14 mouse cellular contexts compared by ENCODE assay signal in the genomic region with DNA sequence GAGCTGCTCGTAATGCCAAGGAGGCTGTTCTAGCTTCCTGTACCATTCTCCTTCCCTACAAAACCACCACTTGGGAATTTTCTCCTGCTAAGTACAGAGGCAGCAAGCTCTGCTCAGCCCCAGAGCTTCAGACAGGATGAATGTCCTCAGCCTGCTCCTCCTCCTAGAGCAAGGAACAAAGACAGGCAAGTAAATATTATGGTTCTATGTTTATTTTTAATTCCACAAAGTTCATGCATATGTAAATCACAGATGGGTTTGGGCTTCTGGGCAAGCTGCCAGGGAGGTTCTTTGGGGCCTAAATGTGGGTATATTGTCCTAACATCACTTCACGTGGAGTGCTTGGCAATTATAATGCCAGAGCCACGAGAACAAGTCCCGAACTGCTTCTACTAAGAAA.
DNase-seq lines count a peak whose midpoint lies in the region; ATAC-seq and TF ChIP-seq lines count a peak whose summit lies in the region.
"Had no signal": no experiment of that assay in that cellular context is flagged by ENCODE, and none has a peak within 500 bp of the region (broad histone marks: within the 10 kb centered on the region; RNA-seq: fewer than 3 reads in every experiment).

No protein-coding gene starts in this region.

- no peak for TF ChIP-seq POLR2A in kidney, adult 2 months (IDR thresholded peaks at IDR 0.05; ENCODE audit: low read depth, low read length)

- H3K4me1 ChIP-seq in forebrain, embryonic 13.5 days, result peaks cover 10% of the 10 kb centered on the region
- no peaks in the 10 kb centered on the region for H3K4me1 ChIP-seq in forebrain, embryonic 12.5 days
- H3K4me1 ChIP-seq in kidney, adult 2 months (ENCODE audit: control insufficient read depth, insufficient read depth, low read length), result no peaks in the 10 kb centered on the region
- H3K4me1 ChIP-seq in midbrain, embryonic 13.5 days (replicated peaks), result 0 out of 2 replicates have a peak, but pooled peaks cover 4% of the 10 kb centered on the region
- H3K4me1 ChIP-seq in midbrain, embryonic 15.5 days, result no peaks in the 10 kb centered on the region
- H3K4me1 ChIP-seq in lung, postnatal 0 days (ENCODE audit: insufficient read depth, low read depth, low read length), result no peaks in the 10 kb centered on the region

- no peak overlapping the region for H3K4me3 ChIP-seq in forebrain, embryonic 13.5 days
- H3K4me3 ChIP-seq in forebrain, embryonic 12.5 days (replicated peaks), result no peak overlapping the region
- H3K4me3 ChIP-seq in kidney, adult 2 months (ENCODE audit: insufficient read depth, low read depth, low read length), result no peak overlapping the region
- no peak overlapping the region for H3K4me3 ChIP-seq in midbrain, embryonic 13.5 days (replicated peaks)
- H3K4me3 ChIP-seq in midbrain, embryonic 15.5 days, result no peak overlapping the region
- no peak overlapping the region for H3K4me3 ChIP-seq in lung, postnatal 0 days (ENCODE audit: low read depth, low read length)
- H3K4me3 ChIP-seq: hindbrain, embryonic 15.5 days had no signal

- no peak overlapping the region for H3K27ac ChIP-seq in forebrain, embryonic 13.5 days
- no peak overlapping the region for H3K27ac ChIP-seq in forebrain, embryonic 12.5 days
- no peak overlapping the region for H3K27ac ChIP-seq in kidney, adult 2 months (ENCODE audit: insufficient read depth, low read depth, low read length)
- no peak overlapping the region for H3K27ac ChIP-seq in midbrain, embryonic 13.5 days
- no peak overlapping the region for H3K27ac ChIP-seq in midbrain, embryonic 15.5 days
- no peak overlapping the region for H3K27ac ChIP-seq in lung, postnatal 0 days (ENCODE audit: low read length)
- H3K27ac ChIP-seq: hindbrain, embryonic 15.5 days had no signal

- no peak for TF ChIP-seq CTCF in kidney, adult 2 months (conservative IDR thresholded peaks at IDR 0.05; ENCODE audit: insufficient read depth, insufficient read length, low read depth, low read length)
- TF ChIP-seq CTCF in lung, postnatal 0 days (IDR thresholded peaks at IDR 0.05), result no peak

- H3K4me2 ChIP-seq in forebrain, embryonic 13.5 days, result no peak overlapping the region
- H3K4me2 ChIP-seq in forebrain, embryonic 12.5 days, result no peak overlapping the region
- no peak overlapping the region for H3K4me2 ChIP-seq in midbrain, embryonic 13.5 days (replicated peaks)
- H3K4me2 ChIP-seq in midbrain, embryonic 15.5 days, result no peak overlapping the region
- no peak overlapping the region for H3K4me2 ChIP-seq in lung, postnatal 0 days (replicated peaks; ENCODE audit: low read depth, low read length)
- H3K4me2 ChIP-seq: hindbrain, embryonic 15.5 days had no signal

- no peaks in the 10 kb centered on the region for H3K9me3 ChIP-seq in forebrain, embryonic 13.5 days (replicated peaks)
- H3K9me3 ChIP-seq in forebrain, embryonic 12.5 days, result no peaks in the 10 kb centered on the region
- H3K9me3 ChIP-seq in midbrain, embryonic 13.5 days, result no peaks in the 10 kb centered on the region
- H3K9me3 ChIP-seq in midbrain, embryonic 15.5 days, result no peaks in the 10 kb centered on the region
- no peaks in the 10 kb centered on the region for H3K9me3 ChIP-seq in lung, postnatal 0 days (ENCODE audit: low read length)
- H3K9me3 ChIP-seq: hindbrain, embryonic 15.5 days had no signal

- H3K36me3 ChIP-seq in forebrain, embryonic 13.5 days (ENCODE audit: poor library complexity, severe bottlenecking), result no peaks in the 10 kb centered on the region
- no peaks in the 10 kb centered on the region for H3K36me3 ChIP-seq in forebrain, embryonic 12.5 days (replicated peaks)
- no peaks in the 10 kb centered on the region for H3K36me3 ChIP-seq in kidney, adult 2 months (ENCODE audit: control insufficient read depth, insufficient read depth, low read length)
- no peaks in the 10 kb centered on the region for H3K36me3 ChIP-seq in midbrain, embryonic 13.5 days
- no peaks in the 10 kb centered on the region for H3K36me3 ChIP-seq in midbrain, embryonic 15.5 days (replicated peaks)
- no peaks in the 10 kb centered on the region for H3K36me3 ChIP-seq in lung, postnatal 0 days (ENCODE audit: insufficient read depth, low read length)
- H3K36me3 ChIP-seq: hindbrain, embryonic 15.5 days had no signal

- H3K27me3 ChIP-seq in forebrain, embryonic 13.5 days, result no peaks in the 10 kb centered on the region
- H3K27me3 ChIP-seq in forebrain, embryonic 12.5 days, result no peaks in the 10 kb centered on the region
- H3K27me3 ChIP-seq in kidney, adult 2 months (replicated peaks; ENCODE audit: control insufficient read depth, insufficient read depth, low read length), result no peaks in the 10 kb centered on the region
- H3K27me3 ChIP-seq in midbrain, embryonic 13.5 days, result no peaks in the 10 kb centered on the region
- H3K27me3 ChIP-seq in midbrain, embryonic 15.5 days (replicated peaks), result no peaks in the 10 kb centered on the region
- no peaks in the 10 kb centered on the region for H3K27me3 ChIP-seq in lung, postnatal 0 days (replicated peaks; ENCODE audit: insufficient read depth, low read length)
- H3K27me3 ChIP-seq: hindbrain, embryonic 15.5 days had no signal

- H3K9ac ChIP-seq in forebrain, embryonic 13.5 days, result no peak overlapping the region
- H3K9ac ChIP-seq in forebrain, embryonic 12.5 days, result no peak overlapping the region
- no peak overlapping the region for H3K9ac ChIP-seq in midbrain, embryonic 13.5 days (replicated peaks)
- no peak overlapping the region for H3K9ac ChIP-seq in midbrain, embryonic 15.5 days
- no peak overlapping the region for H3K9ac ChIP-seq in lung, postnatal 0 days (replicated peaks; ENCODE audit: low read depth)
- H3K9ac ChIP-seq: hindbrain, embryonic 15.5 days had no signal

- TF ChIP-seq EP300 in lung, postnatal 0 days (IDR thresholded peaks at IDR 0.05), result no peak

- peak; percentile 45; the same call in 1 of the 2 replicates for ATAC-seq in forebrain, embryonic 13.5 days
- no peak for ATAC-seq in forebrain, embryonic 12.5 days (ENCODE audit: low FRiP score)
- ATAC-seq in midbrain, embryonic 13.5 days, result peak; percentile 55; the same call in 1 of the 2 replicates
- ATAC-seq in midbrain, embryonic 15.5 days (replicated peaks), result no peak
- ATAC-seq in lung, postnatal 0 days, result peak; percentile 43; the same call in 1 of the 2 replicates
- ATAC-seq in activated CD4-positive, CD25-positive, alpha-beta regulatory T cell, adult 4 months, result no peak

- WGBS in forebrain, embryonic 13.5 days, result 29% methylated on average over 4 of the region's 4 CpGs
- 56% methylated on average over 4 of the region's 4 CpGs for WGBS in forebrain, embryonic 12.5 days
- WGBS in kidney, adult 2 months, result 58% methylated on average over 4 of the region's 4 CpGs
- 52% methylated on average over 4 of the region's 4 CpGs for WGBS in midbrain, embryonic 13.5 days
- 41% methylated on average over 4 of the region's 4 CpGs for WGBS in midbrain, embryonic 15.5 days
- WGBS in lung, postnatal 0 days, result 48% methylated on average over 4 of the region's 4 CpGs

- peak; percentile 7 for DNase-seq in kidney, postnatal 10 days
- DNase-seq in kidney, adult 2 months, result no peak
- DNase-seq in lung, postnatal 0 days (ENCODE audit: low spot score), result peak; percentile 15
- DNase-seq: adrenal gland, postnatal 25 days; gastrocnemius, postnatal 10 days; kidney, adult 18-20 months; layer of hippocampus, adult 9-11 months; thymus, adult 2 months had no signal

Comparison
In these comparisons a context has a peak if more than half of its experiments do, and no peak if none do; other contexts are left out.
1. ATAC-seq: peak in forebrain, embryonic 13.5 days (single experiment), midbrain, embryonic 13.5 days (single experiment) and lung, postnatal 0 days (single experiment); none in forebrain, embryonic 12.5 days (single experiment), midbrain, embryonic 15.5 days (single experiment) and activated CD4-positive, CD25-positive, alpha-beta regulatory T cell, adult 4 months (single experiment).